28 mouse cellular contexts compared by ENCODE assay signal in genomic region chr12:89369939-89370338, GRCm38 (mm10).
DNase-seq lines count a peak whose midpoint lies in the region; ATAC-seq lines count a peak whose summit lies in the region.
"Had no signal": no experiment of that assay in that cellular context is flagged by ENCODE, and none has a peak within 500 bp of the region (broad histone marks: within the 10 kb centered on the region; RNA-seq: fewer than 3 reads in every experiment).

No protein-coding gene starts in this region.

- H3K4me3 ChIP-seq in forebrain, embryonic 13.5 days = no peak overlapping the region
- H3K4me3 ChIP-seq in forebrain, embryonic 11.5 days (ENCODE audit: low read depth, low read length) = no peak overlapping the region
- H3K4me3 ChIP-seq in hindbrain, embryonic 16.5 days (ENCODE audit: low read length) = no peak overlapping the region
- H3K4me3 ChIP-seq in hindbrain, embryonic 10.5 days = no peak overlapping the region
- no peak overlapping the region for H3K4me3 ChIP-seq in neural tube, embryonic 14.5 days (ENCODE audit: low read depth, low read length)
- H3K4me3 ChIP-seq: embryonic facial prominence, embryonic 13.5 days; erythroblast, embryonic 14.5 days; heart, embryonic 10.5 days; intestine, embryonic 15.5 days; limb, embryonic 13.5 days; liver, embryonic 12.5 days; midbrain, embryonic 10.5 days; myocyte; neural tube, embryonic 15.5 days had no signal

- no peaks in the 10 kb centered on the region for H3K36me3 ChIP-seq in forebrain, embryonic 13.5 days (ENCODE audit: poor library complexity, severe bottlenecking)
- H3K36me3 ChIP-seq in forebrain, embryonic 11.5 days (ENCODE audit: control insufficient read depth, insufficient read depth, low read length) = no peaks in the 10 kb centered on the region
- H3K36me3 ChIP-seq in hindbrain, embryonic 16.5 days (ENCODE audit: control insufficient read depth, insufficient read depth, low read length) = no peaks in the 10 kb centered on the region
- H3K36me3 ChIP-seq in hindbrain, embryonic 10.5 days = no peaks in the 10 kb centered on the region
- H3K36me3 ChIP-seq in neural tube, embryonic 14.5 days (ENCODE audit: control insufficient read depth, insufficient read depth, low read length) = no peaks in the 10 kb centered on the region
- H3K36me3 ChIP-seq: embryonic facial prominence, embryonic 13.5 days; heart, embryonic 10.5 days; intestine, embryonic 15.5 days; limb, embryonic 13.5 days; liver, embryonic 12.5 days; midbrain, embryonic 10.5 days; neural tube, embryonic 15.5 days had no signal

- no peak overlapping the region for H3K27ac ChIP-seq in forebrain, embryonic 13.5 days
- H3K27ac ChIP-seq in forebrain, embryonic 11.5 days (ENCODE audit: low read depth, low read length) = no peak overlapping the region
- no peak overlapping the region for H3K27ac ChIP-seq in hindbrain, embryonic 16.5 days (ENCODE audit: low read depth, low read length)
- no peak overlapping the region for H3K27ac ChIP-seq in hindbrain, embryonic 10.5 days
- no peak overlapping the region for H3K27ac ChIP-seq in neural tube, embryonic 14.5 days (ENCODE audit: low read depth, low read length)
- H3K27ac ChIP-seq: embryonic facial prominence, embryonic 13.5 days; heart, embryonic 10.5 days; intestine, embryonic 15.5 days; limb, embryonic 13.5 days; liver, embryonic 12.5 days; midbrain, embryonic 10.5 days; neural tube, embryonic 15.5 days had no signal

- 53% methylated on average over 1 of the region's 1 CpGs for WGBS in forebrain, embryonic 13.5 days
- WGBS in forebrain, embryonic 11.5 days = 58% methylated on average over 1 of the region's 1 CpGs
- WGBS in hindbrain, embryonic 16.5 days = 17% methylated on average over 1 of the region's 1 CpGs
- 24% methylated on average over 1 of the region's 1 CpGs for WGBS in hindbrain, embryonic 10.5 days
- 25% methylated on average over 1 of the region's 1 CpGs for WGBS in neural tube, embryonic 14.5 days

- no peak for DNase-seq in forebrain, embryonic 11.5 days (ENCODE audit: low spot score)
- DNase-seq in hindbrain, embryonic 10.5 days (ENCODE audit: low spot score) = no peak
- DNase-seq in neural tube, embryonic 10.5 days (ENCODE audit: extremely low spot score, low spot score) = no peak
- no peak for DNase-seq in left cerebral cortex, adult 11 months (ENCODE audit: low spot score)
- DNase-seq: cerebellum, adult 18-20 months; cerebellum, postnatal 36 days; embryo, embryonic 11 days; gastrocnemius, postnatal 10 days; heart, postnatal 4 days; kidney, adult 9 months; kidney, postnatal 25 days; lung, adult 18-20 months; lung, postnatal 10 days; right cerebral cortex, adult 18-20 months; right cerebral cortex, postnatal 4 days; thymus, postnatal 14 days had no signal

- no peaks in the 10 kb centered on the region for H3K27me3 ChIP-seq in forebrain, embryonic 13.5 days
- H3K27me3 ChIP-seq in forebrain, embryonic 11.5 days (ENCODE audit: control insufficient read depth, insufficient read depth, low read length) = no peaks in the 10 kb centered on the region
- no peaks in the 10 kb centered on the region for H3K27me3 ChIP-seq in hindbrain, embryonic 16.5 days (replicated peaks; ENCODE audit: control insufficient read depth, insufficient read depth, low read length)
- H3K27me3 ChIP-seq in hindbrain, embryonic 10.5 days (ENCODE audit: insufficient read depth, poor library complexity, severe bottlenecking) = no peaks in the 10 kb centered on the region
- no peaks in the 10 kb centered on the region for H3K27me3 ChIP-seq in neural tube, embryonic 14.5 days (ENCODE audit: control insufficient read depth, insufficient read depth, low read length)
- H3K27me3 ChIP-seq: embryonic facial prominence, embryonic 13.5 days; intestine, embryonic 15.5 days; limb, embryonic 13.5 days; liver, embryonic 12.5 days; neural tube, embryonic 15.5 days had no signal

- H3K4me2 ChIP-seq in forebrain, embryonic 13.5 days = no peak overlapping the region
- H3K4me2 ChIP-seq in forebrain, embryonic 11.5 days (ENCODE audit: low read depth, low read length, severe bottlenecking) = no peak overlapping the region
- H3K4me2 ChIP-seq in hindbrain, embryonic 16.5 days (ENCODE audit: low read length) = no peak overlapping the region
- H3K4me2 ChIP-seq in neural tube, embryonic 14.5 days (ENCODE audit: low read depth, low read length) = no peak overlapping the region
- H3K4me2 ChIP-seq: embryonic facial prominence, embryonic 13.5 days; intestine, embryonic 15.5 days; limb, embryonic 13.5 days; liver, embryonic 12.5 days; neural tube, embryonic 15.5 days had no signal

- no peaks in the 10 kb centered on the region for H3K9me3 ChIP-seq in forebrain, embryonic 13.5 days (replicated peaks)
- H3K9me3 ChIP-seq in forebrain, embryonic 11.5 days (ENCODE audit: control insufficient read depth, low read length) = no peaks in the 10 kb centered on the region
- no peaks in the 10 kb centered on the region for H3K9me3 ChIP-seq in hindbrain, embryonic 16.5 days (ENCODE audit: control insufficient read depth, low read length)
- no peaks in the 10 kb centered on the region for H3K9me3 ChIP-seq in hindbrain, embryonic 10.5 days
- H3K9me3 ChIP-seq in neural tube, embryonic 14.5 days (ENCODE audit: control insufficient read depth, low read length) = no peaks in the 10 kb centered on the region
- H3K9me3 ChIP-seq: embryonic facial prominence, embryonic 13.5 days; heart, embryonic 10.5 days; intestine, embryonic 15.5 days; limb, embryonic 13.5 days; liver, embryonic 12.5 days; midbrain, embryonic 10.5 days; neural tube, embryonic 15.5 days had no signal

- no peaks in the 10 kb centered on the region for H3K4me1 ChIP-seq in forebrain, embryonic 13.5 days
- no peaks in the 10 kb centered on the region for H3K4me1 ChIP-seq in forebrain, embryonic 11.5 days (replicated peaks; ENCODE audit: control insufficient read depth, insufficient read depth, low read length)
- no peaks in the 10 kb centered on the region for H3K4me1 ChIP-seq in hindbrain, embryonic 16.5 days (ENCODE audit: control insufficient read depth, insufficient read depth, low read depth, low read length)
- H3K4me1 ChIP-seq in hindbrain, embryonic 10.5 days (replicated peaks) = no peaks in the 10 kb centered on the region
- no peaks in the 10 kb centered on the region for H3K4me1 ChIP-seq in neural tube, embryonic 14.5 days (ENCODE audit: control insufficient read depth, insufficient read depth, low read length)
- H3K4me1 ChIP-seq: embryonic facial prominence, embryonic 13.5 days; heart, embryonic 10.5 days; intestine, embryonic 15.5 days; limb, embryonic 13.5 days; liver, embryonic 12.5 days; midbrain, embryonic 10.5 days had no signal

- H3K9ac ChIP-seq in forebrain, embryonic 13.5 days = no peak overlapping the region
- H3K9ac ChIP-seq in forebrain, embryonic 11.5 days (ENCODE audit: low read length) = no peak overlapping the region
- H3K9ac ChIP-seq in hindbrain, embryonic 16.5 days (ENCODE audit: low read depth, low read length) = no peak overlapping the region
- H3K9ac ChIP-seq in neural tube, embryonic 14.5 days (replicated peaks; ENCODE audit: low read depth, low read length) = no peak overlapping the region
- H3K9ac ChIP-seq: embryonic facial prominence, embryonic 13.5 days; intestine, embryonic 15.5 days; limb, embryonic 13.5 days; liver, embryonic 12.5 days; neural tube, embryonic 15.5 days had no signal

- peak; percentile 62 for ATAC-seq in forebrain, embryonic 13.5 days
- ATAC-seq in forebrain, embryonic 11.5 days (replicated peaks; ENCODE audit: low FRiP score) = no peak
- peak; percentile 61 for ATAC-seq in hindbrain, embryonic 16.5 days
- ATAC-seq in neural tube, embryonic 14.5 days (ENCODE audit: low read depth) = peak; percentile 49; the same call in 1 of the 2 replicates
- ATAC-seq: intestine, embryonic 15.5 days; liver, embryonic 12.5 days had no signal
